Mouse (Mus musculus) embryonic fibroblast, embryonic 13.5 days (primary cell): ENCODE measurements around the gene Rac1. TPM values are rescaled to one million over a fixed set of nuclear protein-coding genes. Genes with fewer than 3 reads are reported as not detected.
"Not testable (repeated sequence)": the region's sequence is repeated elsewhere in the genome, so short reads cannot be mapped to it uniquely, and the experiment has no call there.

Experiments
- H3K27ac ChIP-seq: 2 replicates; pipeline ENCODE4 v1.5.1; 2012; ENCODE audit warnings: low read length, control low read depth, inconsistent platforms; ENCODE audit not compliant: insufficient read depth
- H3K4me1 ChIP-seq: 2 replicates; pipeline ENCODE4 v1.6.1; 2011; ENCODE audit warnings: low read length; ENCODE audit not compliant: control insufficient read depth, insufficient read depth
- H3K4me3 ChIP-seq: 2 replicates; pipeline ENCODE4 v1.5.1; 2011; ENCODE audit warnings: mild to moderate bottlenecking, control low read depth, low read length; ENCODE audit not compliant: insufficient read depth
- CTCF ChIP-seq: IDR thresholded peaks from 2 replicates; pipeline ENCODE4 v1.5.1; 2011; ENCODE audit warnings: mild to moderate bottlenecking, control low read depth, low read length, moderate library complexity, borderline replicate concordance; ENCODE audit not compliant: insufficient read depth
- POLR2A ChIP-seq: IDR thresholded peaks from 2 replicates; pipeline ENCODE4 v1.6.1; 2011; ENCODE audit warnings: low read depth, mild to moderate bottlenecking, control low read depth, low read length, moderate library complexity
- polyA plus RNA-seq: library from polyadenylated mRNA; stranded (reverse); fragments of >200 nt; gene quantifications from 2 replicates; pipeline ENCODE4 v1.2.4, GENCODE M21; 2011; ENCODE audit warnings: low read depth; ENCODE audit not compliant: missing spikeins, insufficient read length

Gene Rac1
- polyA plus RNA-seq, 1 experiment = 474 TPM

GRCm38 (mm10) chr5:143558731-143559130 is 30.9 kb upstream of the Rac1 start:
- peaks cover 10% of the 10 kb centered on the region; the same call in 1 of the 2 replicates for H3K4me1 ChIP-seq
- H3K4me3 ChIP-seq = no peak overlapping the region
- no peak overlapping the region for H3K27ac ChIP-seq
- no peak for TF ChIP-seq CTCF
- no peak for TF ChIP-seq POLR2A

GRCm38 (mm10) chr5:143555233-143555632 is 27.4 kb upstream of the Rac1 start:
- TF ChIP-seq POLR2A (no peak), CTCF (no peak)
- no peaks in the 10 kb centered on the region; the same call in 1 of the 2 replicates for H3K4me1 ChIP-seq
- H3K4me3 ChIP-seq = no peak overlapping the region
- no peak overlapping the region for H3K27ac ChIP-seq

GRCm38 (mm10) chr5:143552911-143553310 is 25.1 kb upstream of the Rac1 start:
- H3K4me3 ChIP-seq = no peak overlapping the region
- TF ChIP-seq POLR2A = no peak
- no peak for TF ChIP-seq CTCF

GRCm38 (mm10) chr5:143548922-143549321 is 21.1 kb upstream of the Rac1 start:
- H3K4me3 ChIP-seq = peak overlapping the region; percentile 81
- H3K27ac ChIP-seq, H3K4me1 ChIP-seq: not testable (repeated sequence)

More at GRCm38 (mm10) chr5:143552911-143553310, 25.1 kb upstream of the Rac1 start:
- Histone ChIP-seq H3K4me1 (peaks cover 2% of the 10 kb centered on the region; the same call in 1 of the 2 replicates), H3K27ac (no peak overlapping the region)

GRCm38 (mm10) chr5:143548401-143548846 is 20.6 kb upstream of the Rac1 start:
- peak overlapping the region; percentile 81; the same call in 1 of the 2 replicates for H3K4me3 ChIP-seq
- TF ChIP-seq CTCF (peak; percentile 88; the same call in 1 of the 2 replicates), POLR2A (peak; percentile 72)
- H3K4me1 ChIP-seq = peaks cover 2% of the 10 kb centered on the region; the same call in 1 of the 2 replicates
- H3K27ac ChIP-seq = no peak overlapping the region

GRCm38 (mm10) chr5:143547866-143548265 is 20.0 kb upstream of the Rac1 start:
- H3K27ac ChIP-seq = no peak overlapping the region
- H3K4me1 ChIP-seq = peaks cover 2% of the 10 kb centered on the region; the same call in 1 of the 2 replicates
- no peak overlapping the region for H3K4me3 ChIP-seq
- TF ChIP-seq CTCF = no peak
- no peak for TF ChIP-seq POLR2A

GRCm38 (mm10) chr5:143547384-143547783 is 19.5 kb upstream of the Rac1 start:
- Histone ChIP-seq H3K27ac (no peak overlapping the region), H3K4me1 (peaks cover 2% of the 10 kb centered on the region; the same call in 1 of the 2 replicates), H3K4me3 (no peak overlapping the region)
- TF ChIP-seq CTCF (peak; percentile 100), POLR2A (no peak)

- TF ChIP-seq CTCF (no peak), POLR2A (no peak)
- H3K4me1 ChIP-seq = no peaks in the 10 kb centered on the region
- H3K4me3 ChIP-seq = no peak overlapping the region
- no peak overlapping the region for H3K27ac ChIP-seq
These were observed 11.3 kb upstream of the Rac1 start for GRCm38 (mm10) chr5:143539111-143539510.

- Histone ChIP-seq H3K4me1 (no peaks in the 10 kb centered on the region), H3K27ac (no peak overlapping the region), H3K4me3 (no peak overlapping the region)
- no peak for TF ChIP-seq CTCF
- no peak for TF ChIP-seq POLR2A
These were observed 9.2 kb upstream of the Rac1 start for GRCm38 (mm10) chr5:143537022-143537421.

GRCm38 (mm10) chr5:143534922-143535321 is 7.1 kb upstream of the Rac1 start:
- no peak for TF ChIP-seq CTCF
- no peak for TF ChIP-seq POLR2A
- no peak overlapping the region for H3K27ac ChIP-seq
- H3K4me3 ChIP-seq = no peak overlapping the region
- H3K4me1 ChIP-seq = no peaks in the 10 kb centered on the region
